Mouse (Mus musculus) cerebellum, adult 2 months (tissue): Measurements from ENCODE around the gene Zscan22.

Experiments
- CTCF ChIP-seq: fragments of 200-500 bp; IDR thresholded peaks from 2 replicates; pipeline ENCODE4 v1.5.1; 2011; ENCODE audit warnings: low read depth, mild to moderate bottlenecking, control low read depth, low read length, moderate library complexity, borderline replicate concordance; ENCODE audit not compliant: insufficient read depth
- POLR2A ChIP-seq: fragments of 200-500 bp; IDR thresholded peaks from 2 replicates; pipeline ENCODE4 v1.6.1; 2011; ENCODE audit warnings: low read length, control low read depth, borderline replicate concordance; ENCODE audit not compliant: insufficient read depth

DNA sequence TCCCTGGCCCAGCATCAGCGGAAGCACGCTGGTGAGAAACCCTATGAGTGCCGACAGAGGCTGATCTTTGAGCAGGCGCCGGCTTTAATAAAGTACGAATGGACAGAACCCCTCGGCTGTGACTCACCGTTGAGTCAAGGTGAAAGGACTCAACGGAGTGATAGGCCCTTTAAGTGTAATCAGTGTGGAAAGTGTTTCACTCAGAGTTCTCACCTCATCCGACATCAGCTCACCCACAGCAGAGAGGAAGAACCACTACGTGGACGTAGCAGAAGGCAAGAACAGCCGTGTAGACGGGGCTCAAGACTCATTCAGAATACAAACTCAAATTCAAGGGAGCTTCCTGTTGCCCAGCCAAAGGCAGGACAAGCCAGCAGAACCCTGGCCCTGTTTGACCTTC, 6.7 kb upstream of the Zscan22 start:
- TF ChIP-seq CTCF, result no peak
- TF ChIP-seq POLR2A, result no peak
